Mouse (Mus musculus): ENCODE results near the gene Ifit3b. TPM values are rescaled to one million over a fixed set of nuclear protein-coding genes. Genes with fewer than 3 reads are reported as not detected.
"Not testable (repeated sequence)": the region's sequence is repeated elsewhere in the genome, so short reads cannot be mapped to it uniquely, and the experiment has no call there.

Gene Ifit3b
- polyA plus RNA-seq, 1 experiment = 0.08 TPM

DNA sequence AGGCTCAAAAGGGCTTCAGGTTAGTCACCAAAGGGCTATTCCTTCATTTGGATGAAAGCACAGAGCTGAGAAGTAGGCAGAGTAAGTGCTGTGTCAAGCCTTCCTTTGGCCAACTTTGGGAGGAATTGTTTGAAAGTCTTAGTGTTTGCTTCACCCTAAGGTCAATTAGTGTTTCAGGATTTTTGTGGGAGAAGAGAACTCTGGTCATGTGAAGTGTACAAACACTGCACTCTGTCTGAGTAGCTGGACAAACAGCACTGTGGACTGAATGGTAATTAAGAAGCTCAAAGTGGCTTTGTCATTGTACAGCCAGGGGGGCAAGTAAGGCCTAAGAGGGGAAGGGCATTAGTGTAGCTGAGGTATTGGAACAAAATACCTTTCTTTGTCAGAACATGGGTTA, 23.7 kb downstream of the Ifit3b start:
- no peak for DNase-seq (ENCODE audit: low read depth)
- TF ChIP-seq POLR2A (IDR thresholded peaks at IDR 0.05; ENCODE audit: borderline replicate concordance, extremely low read depth, insufficient read depth, insufficient read length, poor library complexity, severe bottlenecking) (no peak), CTCF (IDR thresholded peaks at IDR 0.05; ENCODE audit: borderline replicate concordance, extremely low read depth, insufficient read depth, insufficient read length) (no peak)

DNA sequence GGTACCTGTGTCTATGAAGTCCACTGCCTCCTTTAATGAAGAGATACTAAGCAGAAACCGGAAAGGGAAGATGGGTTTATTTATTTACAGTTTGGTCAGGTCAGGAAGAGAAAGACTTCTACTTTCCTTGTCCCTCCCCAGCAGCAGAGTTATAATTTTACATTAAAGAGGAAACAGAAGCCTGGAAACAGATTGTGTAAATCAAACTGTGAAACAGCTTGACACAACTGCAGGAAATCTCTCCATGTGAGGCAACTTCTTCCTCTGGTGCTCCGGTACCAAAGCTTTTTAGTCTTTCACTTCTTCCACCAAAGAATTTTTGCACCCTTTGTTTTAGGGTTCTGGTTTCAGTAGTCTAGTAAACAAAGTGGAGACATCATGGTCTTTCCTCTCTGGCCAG, 25.7 kb downstream of the Ifit3b start:
- no peak for DNase-seq (ENCODE audit: low read depth)
- TF ChIP-seq CTCF (IDR thresholded peaks at IDR 0.05; ENCODE audit: borderline replicate concordance, extremely low read depth, insufficient read depth, insufficient read length) = no peak
- no peak for TF ChIP-seq POLR2A (IDR thresholded peaks at IDR 0.05; ENCODE audit: borderline replicate concordance, extremely low read depth, insufficient read depth, insufficient read length, poor library complexity, severe bottlenecking)

DNA sequence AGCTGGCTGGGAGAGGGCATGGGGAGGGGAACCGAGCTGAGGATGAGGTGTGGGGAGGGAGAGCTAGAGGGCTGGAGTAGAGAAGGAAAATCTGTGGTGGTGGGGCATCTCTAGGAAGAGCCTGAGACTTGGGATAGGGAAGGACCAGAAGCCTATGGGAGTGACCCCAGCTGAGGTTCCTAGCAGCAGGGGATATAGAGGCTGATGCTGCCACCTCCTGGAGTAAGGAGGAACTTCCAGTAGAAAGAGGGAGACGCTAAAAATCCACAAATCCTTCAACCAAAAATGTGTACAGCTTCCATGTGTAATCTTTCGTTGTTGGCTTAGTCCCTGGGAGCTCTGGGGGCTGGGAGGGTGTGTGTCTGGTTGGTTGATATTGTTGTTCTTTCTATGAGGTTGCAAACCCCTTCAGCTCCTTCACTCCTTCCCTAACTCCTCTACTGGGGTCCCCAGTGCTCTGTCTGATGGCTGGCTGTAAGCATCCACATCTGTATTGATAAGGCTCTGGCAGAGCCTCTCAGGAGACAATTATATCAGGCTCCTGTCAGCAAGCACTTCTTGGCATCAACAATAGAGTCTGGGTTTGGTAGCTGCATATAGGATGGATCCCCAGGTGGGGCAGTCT, 29.3 kb downstream of the Ifit3b start:
- peak; percentile 68 for DNase-seq (ENCODE audit: low read depth)
- TF ChIP-seq CTCF (IDR thresholded peaks at IDR 0.05; ENCODE audit: borderline replicate concordance, extremely low read depth, insufficient read depth, insufficient read length) = peak; percentile 72; the same call in 1 of the 2 replicates
- no peak for TF ChIP-seq POLR2A (IDR thresholded peaks at IDR 0.05; ENCODE audit: borderline replicate concordance, extremely low read depth, insufficient read depth, insufficient read length, poor library complexity, severe bottlenecking)

DNA sequence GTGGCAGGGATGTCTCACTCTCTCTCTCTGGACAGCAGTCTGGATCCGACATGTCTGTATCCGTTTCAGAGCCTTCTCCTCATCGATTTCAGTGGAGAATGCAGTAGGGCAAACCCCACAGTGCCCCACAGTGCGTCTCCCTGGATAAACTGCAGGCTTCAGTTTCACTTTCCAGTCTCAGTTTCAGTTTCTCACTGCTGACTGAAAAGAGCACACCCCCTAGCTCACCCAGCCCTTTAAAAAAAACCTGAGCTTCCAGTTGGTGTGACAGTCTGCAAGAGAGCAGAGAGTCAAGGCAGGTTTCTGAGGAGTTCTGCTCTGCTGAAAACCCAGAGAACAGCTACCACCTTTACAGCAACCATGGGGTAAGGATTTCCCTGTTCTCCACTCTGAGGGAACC, 32.9 kb downstream of the Ifit3b start, which contains the start of the genes Ifit1bl2 and Ifit1:
TSS of gene Ifit1bl2 (minus strand) at position 121 of the 400 bp plus-strand sequence.
TSS of gene Ifit1 (plus strand) at position 249 of the 400 bp plus-strand sequence.
- no peak for DNase-seq (ENCODE audit: low read depth)
- TF ChIP-seq CTCF (IDR thresholded peaks at IDR 0.05; ENCODE audit: borderline replicate concordance, extremely low read depth, insufficient read depth, insufficient read length) = no peak
- no peak for TF ChIP-seq POLR2A (IDR thresholded peaks at IDR 0.05; ENCODE audit: borderline replicate concordance, extremely low read depth, insufficient read depth, insufficient read length, poor library complexity, severe bottlenecking)

- no peak for TF ChIP-seq POLR2A (IDR thresholded peaks at IDR 0.05; ENCODE audit: borderline replicate concordance, extremely low read depth, insufficient read depth, insufficient read length, poor library complexity, severe bottlenecking)
- TF ChIP-seq CTCF (IDR thresholded peaks at IDR 0.05; ENCODE audit: borderline replicate concordance, extremely low read depth, insufficient read depth, insufficient read length) = no peak
- no peak for DNase-seq (ENCODE audit: low read depth)
Measured at GRCm38 (mm10) chr19:34642616-34643015, 34.8 kb downstream of the Ifit3b start.

GRCm38 (mm10) chr19:34647630-34648029, 39.9 kb downstream of the Ifit3b start:
- not testable (repeated sequence) for DNase-seq (ENCODE audit: low read depth)

- TF ChIP-seq POLR2A (IDR thresholded peaks at IDR 0.05; ENCODE audit: borderline replicate concordance, extremely low read depth, insufficient read depth, insufficient read length, poor library complexity, severe bottlenecking) = no peak
- no peak for TF ChIP-seq CTCF (IDR thresholded peaks at IDR 0.05; ENCODE audit: borderline replicate concordance, extremely low read depth, insufficient read depth, insufficient read length)
- no peak for DNase-seq (ENCODE audit: low read depth)
Measured at GRCm38 (mm10) chr19:34650276-34650675, 42.5 kb downstream of the Ifit3b start.

DNA sequence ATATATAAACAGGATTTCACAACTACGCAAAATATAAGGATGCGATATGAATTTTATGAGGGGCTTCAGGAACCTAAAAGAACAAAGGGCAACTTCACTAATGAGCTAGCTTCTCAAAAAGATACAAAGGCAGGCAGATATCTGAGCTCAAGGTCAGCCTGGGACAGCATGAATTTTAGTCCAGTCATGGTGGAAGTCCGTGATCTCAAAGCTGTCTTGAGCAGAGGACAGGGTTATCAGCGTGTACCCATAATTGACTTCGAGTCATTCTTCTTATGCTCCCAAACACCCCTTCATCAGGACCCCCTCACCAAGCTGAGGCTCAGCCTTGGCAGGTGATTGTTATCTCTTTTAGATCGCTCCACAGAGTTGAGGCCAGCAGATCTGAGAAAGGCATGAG, 43.2 kb downstream of the Ifit3b start:
- no peak for DNase-seq (ENCODE audit: low read depth)
- TF ChIP-seq CTCF (IDR thresholded peaks at IDR 0.05; ENCODE audit: borderline replicate concordance, extremely low read depth, insufficient read depth, insufficient read length) = no peak

- no peak for DNase-seq (ENCODE audit: low read depth)
- no peak for TF ChIP-seq POLR2A (IDR thresholded peaks at IDR 0.05; ENCODE audit: borderline replicate concordance, extremely low read depth, insufficient read depth, insufficient read length, poor library complexity, severe bottlenecking)
Measured at GRCm38 (mm10) chr19:34655227-34655805, 47.5 kb downstream of the Ifit3b start.

- TF ChIP-seq POLR2A (IDR thresholded peaks at IDR 0.05; ENCODE audit: borderline replicate concordance, extremely low read depth, insufficient read depth, insufficient read length, poor library complexity, severe bottlenecking) (no peak), CTCF (IDR thresholded peaks at IDR 0.05; ENCODE audit: borderline replicate concordance, extremely low read depth, insufficient read depth, insufficient read length) (no peak)
- DNase-seq (ENCODE audit: low read depth) = no peak
Measured at GRCm38 (mm10) chr19:34656511-34657298, 48.9 kb downstream of the Ifit3b start.

- TF ChIP-seq POLR2A (IDR thresholded peaks at IDR 0.05; ENCODE audit: borderline replicate concordance, extremely low read depth, insufficient read depth, insufficient read length, poor library complexity, severe bottlenecking) = no peak
- peak; percentile 67; the same call in 1 of the 2 replicates for TF ChIP-seq CTCF (IDR thresholded peaks at IDR 0.05; ENCODE audit: borderline replicate concordance, extremely low read depth, insufficient read depth, insufficient read length)
Measured at GRCm38 (mm10) chr19:34662067-34662507, 54.3 kb downstream of the Ifit3b start.

DNA sequence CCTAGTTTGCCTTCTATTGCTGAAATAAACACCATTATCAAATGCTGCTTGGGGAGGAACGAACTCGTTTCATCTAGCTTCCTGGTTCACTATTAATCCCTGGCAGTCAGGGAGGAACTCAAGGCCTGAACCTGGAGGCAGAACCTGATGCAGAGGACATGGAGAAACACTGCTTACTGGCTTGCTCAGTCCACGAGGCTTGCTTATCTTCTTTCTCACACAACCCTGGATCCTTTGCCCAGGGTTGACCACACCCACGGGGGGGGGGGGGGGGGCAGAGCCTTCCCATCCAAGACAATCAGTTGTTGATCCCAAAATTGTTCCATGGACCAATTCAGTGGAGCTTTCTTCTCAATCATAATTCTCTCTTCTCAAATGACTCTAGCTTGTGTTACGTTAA, 55.0 kb downstream of the Ifit3b start:
- no peak for TF ChIP-seq CTCF (IDR thresholded peaks at IDR 0.05; ENCODE audit: borderline replicate concordance, extremely low read depth, insufficient read depth, insufficient read length)
- TF ChIP-seq POLR2A (IDR thresholded peaks at IDR 0.05; ENCODE audit: borderline replicate concordance, extremely low read depth, insufficient read depth, insufficient read length, poor library complexity, severe bottlenecking) = no peak

More at GRCm38 (mm10) chr19:34662067-34662507, 54.3 kb downstream of the Ifit3b start:
- DNase-seq (ENCODE audit: low read depth) = peak; percentile 92

More for the DNA sequence above, 55.0 kb downstream of the Ifit3b start:
- no peak for DNase-seq (ENCODE audit: low read depth)

Other genes starting within 250 kb of the Ifit3b start
- 3.5 and 3.6 TPM in 2 replicates for gene Ch25h, start 132.8 kb upstream of the Ifit3b start, polyA plus RNA-seq (2012; rRNA removed)
- 18.9 and 20.0 TPM in 2 replicates for gene Lipa, start 80.5 kb upstream of the Ifit3b start, polyA plus RNA-seq (2012; rRNA removed)
- gene Ifit2, start 57.3 kb upstream of the Ifit3b start, polyA plus RNA-seq (2012; rRNA removed) = 2.8 and 2.9 TPM in 2 replicates
- gene Ifit3, start 24.4 kb upstream of the Ifit3b start, polyA plus RNA-seq (2012; rRNA removed) = 0.37 and 0.77 TPM in 2 replicates
- gene Ifit1bl1, start 6.0 kb upstream of the Ifit3b start, polyA plus RNA-seq (2012; rRNA removed) = 0.37 and 0.55 TPM in 2 replicates
- gene Ifit1bl2, start 32.8 kb downstream of the Ifit3b start, polyA plus RNA-seq (2012; rRNA removed) = 0.09 and 0.19 TPM in 2 replicates
- gene Ifit1, start 32.9 kb downstream of the Ifit3b start, polyA plus RNA-seq (2012; rRNA removed) = 0.08 and 0.21 TPM in 2 replicates
- gene Slc16a12, start 139.3 kb downstream of the Ifit3b start, polyA plus RNA-seq (2012; rRNA removed) = 2.2 and 2.8 TPM in 2 replicates

All from brain, embryonic 14.5 days (tissue).